Comparison of ENCODE assay signal across 13 mouse cellular contexts in the genomic region with DNA sequence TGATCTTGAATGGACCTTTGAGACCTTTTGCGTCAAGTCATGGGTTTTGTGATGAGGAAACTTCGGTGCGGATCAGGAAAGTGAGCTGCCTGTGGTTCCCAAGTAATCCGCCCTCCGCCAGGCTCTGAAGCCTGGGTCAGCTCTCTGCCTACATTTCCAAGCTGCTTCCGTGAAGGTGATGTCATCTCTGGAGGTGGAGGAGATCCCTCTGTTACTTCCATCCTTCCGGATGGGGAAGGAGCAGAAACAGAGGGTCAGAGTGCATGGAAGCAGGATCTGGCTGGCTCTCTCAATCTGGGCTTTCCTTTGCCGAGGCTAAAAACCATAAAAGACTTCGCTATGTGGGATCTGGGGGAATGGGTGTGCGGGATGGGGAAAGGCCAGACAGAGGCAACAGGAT. TPM values are rescaled to one million over a fixed set of nuclear protein-coding genes. Genes with fewer than 3 reads are reported as not detected.
DNase-seq lines count a peak whose midpoint lies in the region; ATAC-seq and TF ChIP-seq lines count a peak whose summit lies in the region.
"Had no signal": no experiment of that assay in that cellular context is flagged by ENCODE, and none has a peak within 500 bp of the region (broad histone marks: within the 10 kb centered on the region; RNA-seq: fewer than 3 reads in every experiment).

No protein-coding gene starts in this region.

- peak overlapping the region; percentile 91 for H3K4me2 ChIP-seq in heart, embryonic 13.5 days
- H3K4me2 ChIP-seq in liver, embryonic 11.5 days, result peak overlapping the region; percentile 24
- no peak overlapping the region for H3K4me2 ChIP-seq in liver, embryonic 12.5 days
- H3K4me2 ChIP-seq in limb, embryonic 14.5 days (replicated peaks; ENCODE audit: low read depth, low read length, severe bottlenecking), result peak overlapping the region; percentile 75

- DNase-seq in heart, adult 8-10 months (ENCODE audit: low spot score), result no peak
- DNase-seq in liver, embryonic 11.5 days (ENCODE audit: low spot score), result no peak
- DNase-seq in ES-E14 (ENCODE audit: low read depth, low spot score), result no peak
- DNase-seq in limb, embryonic 14.5 days (ENCODE audit: low spot score), result no peak
- DNase-seq in left cerebral cortex, postnatal 25 days (ENCODE audit: low spot score in 2 of 2), result no peak
- no peak for DNase-seq in layer of hippocampus, adult 18-20 months (ENCODE audit: low spot score in 2 of 2)
- DNase-seq: cerebellum, adult 18-20 months; embryo, embryonic 11 days; lung, adult 18-20 months had no signal

- no peaks in the 10 kb centered on the region for H3K9me3 ChIP-seq in heart, embryonic 13.5 days
- no peaks in the 10 kb centered on the region for H3K9me3 ChIP-seq in liver, embryonic 11.5 days (ENCODE audit: control insufficient read depth, low read length)
- H3K9me3 ChIP-seq in liver, embryonic 12.5 days (replicated peaks), result no peaks in the 10 kb centered on the region
- H3K9me3 ChIP-seq in ES-E14 (ENCODE audit: control insufficient read depth, insufficient read depth, low read depth, low read length), result no peaks in the 10 kb centered on the region
- no peaks in the 10 kb centered on the region for H3K9me3 ChIP-seq in limb, embryonic 14.5 days (ENCODE audit: control insufficient read depth, low read length)
- H3K9me3 ChIP-seq: forebrain, embryonic 10.5 days; kidney, embryonic 15.5 days had no signal

- H3K4me3 ChIP-seq in heart, embryonic 13.5 days, result no peak overlapping the region
- no peak overlapping the region for H3K4me3 ChIP-seq in liver, embryonic 11.5 days (ENCODE audit: low read depth, low read length)
- H3K4me3 ChIP-seq in liver, embryonic 12.5 days, result no peak overlapping the region
- H3K4me3 ChIP-seq in ES-E14 (ENCODE audit: insufficient read depth in 1 of 2, low read depth in 1 of 2, low read length in 2 of 2, poor library complexity in 1 of 2, severe bottlenecking in 1 of 2), result peak overlapping the region; percentile 50 to 87
- H3K4me3 ChIP-seq in limb, embryonic 14.5 days (replicated peaks; ENCODE audit: low read length), result no peak overlapping the region
- H3K4me3 ChIP-seq: forebrain, embryonic 10.5 days; kidney, embryonic 15.5 days had no signal

- ATAC-seq in heart, embryonic 13.5 days (ENCODE audit: extremely low read depth, insufficient number of reproducible peaks, low FRiP score, low TSS enrichment), result no peak
- no peak for ATAC-seq in liver, embryonic 11.5 days (replicated peaks; ENCODE audit: low FRiP score)
- no peak for ATAC-seq in liver, embryonic 12.5 days
- no peak for ATAC-seq in limb, embryonic 14.5 days (ENCODE audit: low FRiP score, low read depth)

- in situ Hi-C loops in ES-E14 (cut with MboI; ENCODE audit: low sequenced_read_pairs in 2 of 2, unreplicated experiment in 2 of 2), result no loop called here

- no peak for TF ChIP-seq POLR2A in limb, embryonic 14.5 days (IDR thresholded peaks at IDR 0.05; ENCODE audit: borderline replicate concordance, extremely low read depth, insufficient read depth, insufficient read length)

- H3K36me3 ChIP-seq in heart, embryonic 13.5 days, result no peaks in the 10 kb centered on the region
- H3K36me3 ChIP-seq in liver, embryonic 11.5 days (ENCODE audit: control insufficient read depth, insufficient read depth, low read length), result no peaks in the 10 kb centered on the region
- no peaks in the 10 kb centered on the region for H3K36me3 ChIP-seq in liver, embryonic 12.5 days
- H3K36me3 ChIP-seq in ES-E14 (ENCODE audit: control insufficient read depth, insufficient read depth, low read length, poor library complexity, severe bottlenecking), result peaks cover 7% of the 10 kb centered on the region; the same call in 1 of the 2 replicates
- H3K36me3 ChIP-seq in limb, embryonic 14.5 days (ENCODE audit: control insufficient read depth, insufficient read depth, low read length), result no peaks in the 10 kb centered on the region
- H3K36me3 ChIP-seq: forebrain, embryonic 10.5 days; kidney, embryonic 15.5 days had no signal

- H3K27me3 ChIP-seq in heart, embryonic 13.5 days (replicated peaks), result peaks cover 60% of the 10 kb centered on the region
- H3K27me3 ChIP-seq in liver, embryonic 11.5 days (replicated peaks; ENCODE audit: control insufficient read depth, insufficient read depth, low read length), result peaks cover 10% of the 10 kb centered on the region
- H3K27me3 ChIP-seq in liver, embryonic 12.5 days (replicated peaks), result peaks cover 38% of the 10 kb centered on the region
- H3K27me3 ChIP-seq in limb, embryonic 14.5 days (ENCODE audit: control insufficient read depth, insufficient read depth, low read length), result no peaks in the 10 kb centered on the region

- 80% methylated on average over 10 of the region's 10 CpGs for WGBS in heart, embryonic 13.5 days
- WGBS in liver, embryonic 11.5 days, result 89% methylated on average over 10 of the region's 10 CpGs
- WGBS in liver, embryonic 12.5 days (ENCODE audit: insufficient replicate concordance), result 79% methylated on average over 10 of the region's 10 CpGs
- 75% methylated on average over 10 of the region's 10 CpGs for WGBS in limb, embryonic 14.5 days

- H3K4me1 ChIP-seq in heart, embryonic 13.5 days, result peaks cover 54% of the 10 kb centered on the region
- H3K4me1 ChIP-seq in liver, embryonic 11.5 days (replicated peaks; ENCODE audit: control insufficient read depth, insufficient read depth, low read length), result peaks cover 21% of the 10 kb centered on the region
- H3K4me1 ChIP-seq in liver, embryonic 12.5 days, result peaks cover 48% of the 10 kb centered on the region
- peaks cover 20 to 24% of the 10 kb centered on the region in 2 experiments for H3K4me1 ChIP-seq in ES-E14 (ENCODE audit: control insufficient read depth in 2 of 2, insufficient read depth in 2 of 2, low read length in 2 of 2, poor library complexity in 1 of 2)
- H3K4me1 ChIP-seq in limb, embryonic 14.5 days (ENCODE audit: control insufficient read depth, insufficient read depth, low read length), result peaks cover 52% of the 10 kb centered on the region

- H3K27ac ChIP-seq in heart, embryonic 13.5 days (replicated peaks), result no peak overlapping the region
- no peak overlapping the region for H3K27ac ChIP-seq in liver, embryonic 11.5 days (ENCODE audit: low read depth, low read length)
- H3K27ac ChIP-seq in liver, embryonic 12.5 days, result no peak overlapping the region
- peak overlapping the region; percentile 11; the same call in 1 of the 2 replicates for H3K27ac ChIP-seq in ES-E14 (ENCODE audit: insufficient read depth, low read depth, low read length, poor library complexity, severe bottlenecking)
- no peak overlapping the region for H3K27ac ChIP-seq in limb, embryonic 14.5 days (replicated peaks; ENCODE audit: low read depth, low read length)
- H3K27ac ChIP-seq: forebrain, embryonic 10.5 days; kidney, embryonic 15.5 days had no signal

- intact Hi-C loops in left cerebral cortex, postnatal 25 days (cut with DNase I), result no loop called here

- H3K9ac ChIP-seq in heart, embryonic 13.5 days, result no peak overlapping the region
- no peak overlapping the region for H3K9ac ChIP-seq in liver, embryonic 11.5 days (ENCODE audit: low read depth, low read length)
- H3K9ac ChIP-seq in liver, embryonic 12.5 days, result no peak overlapping the region
- peak overlapping the region; percentile 73 for H3K9ac ChIP-seq in ES-E14 (ENCODE audit: insufficient read depth, low read depth, low read length, poor library complexity, severe bottlenecking)
- H3K9ac ChIP-seq in limb, embryonic 14.5 days (ENCODE audit: low read depth, low read length, severe bottlenecking), result no peak overlapping the region
- H3K9ac ChIP-seq: kidney, embryonic 15.5 days had no signal

TF ChIP-seq in ES-E14, 5 proteins besides CTCF, POLR2A, EP300 and RAD21:
- no peak for TF ChIP-seq ZNF384 (IDR thresholded peaks at IDR 0.05; ENCODE audit: low read depth, low read length)
- no peak for TF ChIP-seq HCFC1 (IDR thresholded peaks at IDR 0.05; ENCODE audit: borderline replicate concordance, insufficient read depth, low read length)
- TF ChIP-seq ZC3H11A (IDR thresholded peaks at IDR 0.05; ENCODE audit: borderline replicate concordance, low read depth, low read length), result no peak
- TF ChIP-seq CHD2 (IDR thresholded peaks at IDR 0.05; ENCODE audit: low read depth, low read length), result no peak
- no peak for TF ChIP-seq MAFK (IDR thresholded peaks at IDR 0.05; ENCODE audit: insufficient read depth, low read depth, low read length)

RNA-seq across cellular contexts. Expression of gene Cd9, which starts 3.2 kb away (rescaled TPM):
- 79.6 and 84.5 TPM in 2 replicates for polyA plus RNA-seq in heart, embryonic 13.5 days (2015; fragmentation: Nextera tagmentation; extraction: Ambion mirVana)
- total RNA-seq in heart, adult 8-10 months (2022), result 10 to 100 TPM; 39.4 to 57.8 (median 46.4) TPM
- 111 and 113 TPM in 2 replicates for polyA plus RNA-seq in liver, embryonic 11.5 days (2014; fragmentation: Nextera tagmentation; extraction: Ambion mirVana)
- 88.3 and 93.3 TPM in 2 replicates for polyA plus RNA-seq in liver, embryonic 12.5 days (2016; fragmentation: Nextera tagmentation; extraction: Ambion mirVana)
- 228 and 374 TPM in 2 replicates for total RNA-seq in ES-E14 (2012; rRNA removed)
- polyA plus RNA-seq in limb, embryonic 14.5 days (2012; rRNA removed), result 215 and 273 TPM in 2 replicates
- 318 and 323 TPM in 2 replicates for polyA plus RNA-seq in limb, embryonic 14.5 days (2014; fragmentation: Nextera tagmentation; extraction: Ambion mirVana)
- 10 to 100 TPM; 48.6 to 56.9 TPM for total RNA-seq in left cerebral cortex, postnatal 25 days (2021)
- 10 to 100 TPM; 52.0 to 55.1 TPM for total RNA-seq in layer of hippocampus, adult 18-20 months (2021)

RNA-seq across cellular contexts. Expression of gene Vwf, which starts 55.2 kb away (rescaled TPM):
- polyA plus RNA-seq in heart, embryonic 13.5 days (2015; fragmentation: Nextera tagmentation; extraction: Ambion mirVana), result 13.6 and 16.8 TPM in 2 replicates
- 100 to 1,000 TPM in 2 of 4 experiments, 10 to 100 TPM in 2; 82.6 to 137 (median 104) TPM for total RNA-seq in heart, adult 8-10 months (2022)
- polyA plus RNA-seq in liver, embryonic 11.5 days (2014; fragmentation: Nextera tagmentation; extraction: Ambion mirVana), result 25.3 and 32.4 TPM in 2 replicates
- 19.2 and 21.5 TPM in 2 replicates for polyA plus RNA-seq in liver, embryonic 12.5 days (2016; fragmentation: Nextera tagmentation; extraction: Ambion mirVana)
- total RNA-seq in ES-E14 (2012; rRNA removed), result 3.0 and 6.8 TPM in 2 replicates
- 11.2 and 14.5 TPM in 2 replicates for polyA plus RNA-seq in limb, embryonic 14.5 days (2012; rRNA removed)
- polyA plus RNA-seq in limb, embryonic 14.5 days (2014; fragmentation: Nextera tagmentation; extraction: Ambion mirVana), result 11.1 and 12.0 TPM in 2 replicates
- total RNA-seq in left cerebral cortex, postnatal 25 days (2021), result 10 to 100 TPM; 12.5 to 17.6 TPM
- 10 to 100 TPM; 12.2 to 14.2 TPM for total RNA-seq in layer of hippocampus, adult 18-20 months (2021)

Comparison
In these comparisons a context has a peak if more than half of its experiments do, and no peak if none do; other contexts are left out.
1. H3K4me3 ChIP-seq: peak in ES-E14 (2 of 2); none in heart, embryonic 13.5 days (single experiment), liver, embryonic 11.5 days (single experiment), liver, embryonic 12.5 days (single experiment) and limb, embryonic 14.5 days (single experiment).
2. RNA of gene Vwf, which starts 55.2 kb away (total RNA-seq): 82.6 to 137 TPM in heart, adult 8-10 months; 12.5 to 17.6 TPM in left cerebral cortex, postnatal 25 days, 12.2 to 14.2 TPM in layer of hippocampus, adult 18-20 months and 3.0 to 6.8 TPM in ES-E14; every median in the first group is over 4 times any median in the second.